ENCODE assay signal across 24 mouse cellular contexts in the genomic region with DNA sequence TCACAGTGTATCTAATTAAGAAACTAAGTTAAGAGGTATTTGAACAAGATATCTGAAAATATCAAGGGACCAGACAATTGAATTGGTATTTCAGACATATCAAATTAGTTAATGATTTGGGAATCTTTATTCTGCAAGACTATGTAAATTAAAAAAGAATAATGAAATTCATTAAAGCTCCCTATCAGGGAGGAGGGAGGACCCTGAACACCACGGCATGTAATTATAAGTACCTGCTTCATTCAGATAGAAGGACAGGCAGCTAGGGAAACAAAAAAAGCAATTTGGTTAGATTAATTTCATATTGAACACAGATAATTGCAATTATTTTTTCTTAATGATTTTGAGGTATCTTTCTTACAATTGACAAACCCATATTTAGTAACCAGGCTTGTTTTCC.
"Had no signal": no experiment of that assay in that cellular context is flagged by ENCODE, and none has a peak within 500 bp of the region (broad histone marks: within the 10 kb centered on the region; RNA-seq: fewer than 3 reads in every experiment).

No protein-coding gene starts in this region.

- H3K9ac ChIP-seq: forebrain, postnatal 0 days; heart, embryonic 13.5 days; heart, embryonic 15.5 days; hindbrain, embryonic 15.5 days; kidney, embryonic 15.5 days; limb, embryonic 13.5 days; limb, embryonic 15.5 days; liver, embryonic 12.5 days had no signal

- DNase-seq: forebrain, postnatal 0 days; gastrocnemius, postnatal 14 days; gastrocnemius, postnatal 36 days; heart, adult 18-20 months; heart, postnatal 14 days; heart, postnatal 36 days; kidney, adult 11 months; kidney, adult 2 months; kidney, adult 9 months; kidney, postnatal 14 days; kidney, postnatal 36 days; layer of hippocampus, adult 9-11 months; layer of hippocampus, postnatal 36 days; left cerebral cortex, postnatal 4 days had no signal

- H3K27ac ChIP-seq: heart, embryonic 13.5 days; heart, embryonic 15.5 days; hindbrain, embryonic 15.5 days; kidney, embryonic 15.5 days; kidney, postnatal 0 days; limb, embryonic 13.5 days; limb, embryonic 15.5 days; liver, embryonic 12.5 days had no signal

- H3K4me2 ChIP-seq: heart, embryonic 11.5 days; heart, embryonic 13.5 days; heart, embryonic 15.5 days; hindbrain, embryonic 15.5 days; kidney, embryonic 15.5 days; limb, embryonic 13.5 days; limb, embryonic 15.5 days; liver, embryonic 12.5 days had no signal

- H3K36me3 ChIP-seq: heart, embryonic 13.5 days; heart, embryonic 15.5 days; hindbrain, embryonic 15.5 days; kidney, embryonic 15.5 days; limb, embryonic 13.5 days; limb, embryonic 15.5 days; liver, embryonic 12.5 days had no signal

- H3K4me1 ChIP-seq: heart, embryonic 13.5 days; heart, embryonic 15.5 days; hindbrain, embryonic 15.5 days; kidney, embryonic 15.5 days; limb, embryonic 13.5 days; limb, embryonic 15.5 days; liver, embryonic 12.5 days had no signal

- H3K27me3 ChIP-seq: heart, embryonic 13.5 days; heart, embryonic 15.5 days; hindbrain, embryonic 15.5 days; kidney, embryonic 15.5 days; limb, embryonic 13.5 days; limb, embryonic 15.5 days; liver, embryonic 12.5 days had no signal

- H3K9me3 ChIP-seq: heart, embryonic 13.5 days; heart, embryonic 15.5 days; hindbrain, embryonic 15.5 days; kidney, embryonic 15.5 days; limb, embryonic 13.5 days; limb, embryonic 15.5 days; liver, embryonic 12.5 days had no signal

- H3K4me3 ChIP-seq: heart, embryonic 13.5 days; heart, embryonic 15.5 days; hindbrain, embryonic 15.5 days; kidney, embryonic 15.5 days; limb, embryonic 13.5 days; limb, embryonic 15.5 days; liver, embryonic 12.5 days had no signal

- ATAC-seq: forebrain, postnatal 0 days; intestine, embryonic 16.5 days; liver, embryonic 12.5 days had no signal
